Mouse (Mus musculus) stomach, embryonic 14.5 days (tissue): ENCODE measurements around the gene Stk31. TPM values are rescaled to one million over a fixed set of nuclear protein-coding genes. Genes with fewer than 3 reads are reported as not detected.
"Not testable (repeated sequence)": the region's sequence is repeated elsewhere in the genome, so short reads cannot be mapped to it uniquely, and the experiment has no call there.

Source experiments
- ATAC-seq: fragments of 200-750 bp; cut with Nextera tagmentation; 2 replicates; pipeline ENCODE4 v1.8.0; 2017; ENCODE audit warnings: low read depth, moderate TSS enrichment; ENCODE audit not compliant: insufficient number of reproducible peaks, insufficient read depth, low FRiP score
- H3K27ac ChIP-seq: fragments of 300-500 bp; sonication (generic); 2 replicates; pipeline ENCODE4 v1.5.1; 2014; ENCODE audit warnings: mild to moderate bottlenecking, low read length, moderate library complexity, mixed read lengths
- H3K27me3 ChIP-seq: fragments of 300-500 bp; sonication (generic); 2 replicates; pipeline ENCODE4 v1.6.1; 2014; ENCODE audit warnings: low read length, control low read depth, mixed read lengths; ENCODE audit not compliant: control insufficient read depth, insufficient read depth
- H3K36me3 ChIP-seq: fragments of 300-500 bp; sonication (generic); 2 replicates; pipeline ENCODE4 v1.6.1; 2014; ENCODE audit warnings: mild to moderate bottlenecking, control low read depth, low read length, moderate library complexity, mixed read lengths; ENCODE audit not compliant: control insufficient read depth, insufficient read depth
- H3K4me1 ChIP-seq: fragments of 300-500 bp; sonication (generic); 2 replicates; pipeline ENCODE4 v1.6.1; 2014; ENCODE audit warnings: low read length, control low read depth, mixed read lengths; ENCODE audit not compliant: control insufficient read depth, insufficient read depth
- H3K4me2 ChIP-seq: fragments of 300-500 bp; sonication (generic); replicated peaks from 2 replicates; pipeline ENCODE4 v1.6.1; 2014; ENCODE audit warnings: low read depth, low read length, control low read depth
- H3K4me3 ChIP-seq: fragments of 300-500 bp; sonication (generic); 2 replicates; pipeline ENCODE4 v1.5.1; 2014; ENCODE audit warnings: low read depth, low read length, control low read depth
- H3K9ac ChIP-seq: fragments of 300-500 bp; sonication (generic); replicated peaks from 2 replicates; pipeline ENCODE4 v1.6.1; 2014; ENCODE audit warnings: low read depth, mild to moderate bottlenecking, control low read depth, low read length, moderate library complexity, mixed read lengths
- H3K9me3 ChIP-seq: fragments of 300-500 bp; sonication (generic); 2 replicates; pipeline ENCODE4 v1.6.1; 2016; ENCODE audit warnings: low read depth, low read length, control low read depth; ENCODE audit not compliant: control insufficient read depth
- WGBS: fragments of 180-500 bp; shearing (Covaris S2); extraction: QIAGEN DNeasy Blood & Tissue Kit; methylation state at CpG from one replicate; pipeline ENCODE4 v1.1.7; 2014; 5-methylcytosine and 5-hydroxymethylcytosine counted together
- polyA plus RNA-seq: library from polyadenylated mRNA; unstranded; fragments of >200 nt; fragmentation: Nextera tagmentation; extraction: Ambion mirVana; gene quantifications from 2 replicates; pipeline ENCODE4 v1.2.1, GENCODE M21; 2014

Gene Stk31
- polyA plus RNA-seq, 1 experiment from 2014 or later, result not detected

DNA sequence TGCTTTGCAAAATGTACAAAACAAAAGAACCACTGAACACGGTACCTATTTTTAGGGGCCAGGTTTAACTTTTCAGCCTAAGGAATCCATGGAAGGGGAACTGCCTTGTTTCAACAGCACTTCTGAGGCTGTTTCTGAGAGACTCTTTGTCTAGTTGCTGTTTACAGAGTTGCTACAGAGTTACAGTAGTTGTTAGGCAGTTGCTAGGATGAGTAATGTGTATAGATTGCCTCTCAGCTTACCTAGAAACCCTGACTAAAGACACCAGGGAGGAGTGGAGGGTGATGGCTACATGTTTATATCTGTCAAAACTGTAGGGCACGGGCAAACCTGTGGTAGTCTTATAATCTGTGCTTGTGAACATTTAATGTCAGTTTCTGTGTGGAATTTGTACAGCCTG, 21.5 kb upstream of the Stk31 start:
- H3K27ac ChIP-seq, result no peak overlapping the region
- no peak for ATAC-seq
- no peaks in the 10 kb centered on the region for H3K4me1 ChIP-seq
- H3K4me3 ChIP-seq, result no peak overlapping the region
- no peak overlapping the region for H3K9ac ChIP-seq
- H3K36me3 ChIP-seq, result no peaks in the 10 kb centered on the region
- no peaks in the 10 kb centered on the region for H3K27me3 ChIP-seq
- H3K9me3 ChIP-seq, result no peaks in the 10 kb centered on the region
- WGBS, result 50% methylated on average over 2 of the region's 2 CpGs
- H3K4me2 ChIP-seq, result no peak overlapping the region

DNA sequence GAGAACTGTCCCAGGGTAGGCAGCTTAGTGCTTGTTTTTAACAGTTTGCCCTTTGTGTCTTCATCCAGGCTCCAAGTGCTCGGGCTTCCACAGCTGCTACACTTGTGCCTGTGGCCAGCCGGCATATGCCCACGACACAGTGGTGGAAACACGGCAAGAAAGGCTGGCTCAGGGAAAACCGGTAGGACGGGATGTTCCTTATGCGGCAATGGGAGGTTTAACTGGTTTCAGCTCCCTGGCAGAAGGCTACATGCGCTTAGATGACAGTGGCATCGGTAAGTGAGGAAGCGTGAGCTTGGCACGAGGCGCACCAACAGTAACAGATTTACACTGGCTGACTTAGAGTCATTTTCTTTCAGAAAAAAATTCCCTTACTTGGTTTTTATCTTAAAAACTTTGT, 17.1 kb upstream of the Stk31 start:
- H3K36me3 ChIP-seq, result peaks cover 9% of the 10 kb centered on the region; the same call in 1 of the 2 replicates
- H3K4me2 ChIP-seq, result no peak overlapping the region
- no peak overlapping the region for H3K4me3 ChIP-seq
- H3K9ac ChIP-seq, result no peak overlapping the region
- H3K27ac ChIP-seq, result no peak overlapping the region
- 55% methylated on average over 12 of the region's 12 CpGs for WGBS
- no peaks in the 10 kb centered on the region for H3K4me1 ChIP-seq
- ATAC-seq, result no peak
- H3K9me3 ChIP-seq, result no peaks in the 10 kb centered on the region
- H3K27me3 ChIP-seq, result no peaks in the 10 kb centered on the region

DNA sequence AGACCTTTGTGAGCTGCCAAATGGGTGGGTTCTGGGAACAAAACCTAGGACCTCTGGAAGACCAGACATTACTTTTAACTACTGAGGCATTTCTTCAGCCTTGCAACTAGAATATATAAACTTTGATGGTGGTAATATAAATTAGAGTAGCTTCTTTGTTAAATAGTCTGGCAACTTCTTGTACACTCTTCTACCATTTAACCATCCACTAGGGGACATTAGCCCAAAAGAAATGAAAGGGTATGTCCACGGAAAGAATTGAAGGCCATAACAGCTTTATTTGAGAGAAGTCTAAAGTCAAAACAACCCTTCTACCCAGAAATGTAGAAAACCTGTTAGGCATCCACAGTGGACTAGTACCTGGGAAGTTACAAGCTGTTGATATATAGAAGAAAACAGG, 1.1 kb upstream of the Stk31 start:
- Histone ChIP-seq H3K9ac (no peak overlapping the region), H3K27me3 (no peaks in the 10 kb centered on the region), H3K27ac (no peak overlapping the region), H3K36me3 (no peaks in the 10 kb centered on the region; the same call in 1 of the 2 replicates), H3K4me2 (no peak overlapping the region), H3K4me3 (no peak overlapping the region), H3K4me1 (no peaks in the 10 kb centered on the region), H3K9me3 (no peaks in the 10 kb centered on the region)
- ATAC-seq, result no peak
- 67% methylated on average over 1 of the region's 1 CpGs for WGBS

DNA sequence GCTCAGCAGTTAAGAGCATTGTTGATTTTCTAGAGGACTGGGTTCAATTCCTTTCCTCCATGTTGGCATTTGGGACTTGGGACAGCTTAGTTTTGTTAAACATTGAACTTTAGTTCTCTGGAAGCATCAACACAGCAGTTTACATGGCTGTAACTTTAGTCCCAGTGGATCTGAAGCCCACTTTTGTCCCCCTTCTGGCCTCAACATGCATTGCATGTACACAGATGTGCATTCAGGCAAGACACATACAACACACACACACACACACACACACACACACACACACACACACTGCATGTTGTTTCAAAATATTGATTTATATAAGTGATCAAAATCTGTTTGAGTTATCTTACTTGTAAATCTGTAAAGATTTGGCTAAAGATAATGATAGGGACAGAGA, 2.1 kb downstream of the Stk31 start:
- Histone ChIP-seq H3K9me3 (no peaks in the 10 kb centered on the region), H3K4me2 (no peak overlapping the region), H3K4me1 (no peaks in the 10 kb centered on the region), H3K4me3 (no peak overlapping the region), H3K27ac (no peak overlapping the region), H3K9ac (no peak overlapping the region), H3K27me3 (no peaks in the 10 kb centered on the region), H3K36me3 (no peaks in the 10 kb centered on the region)
- ATAC-seq, result no peak

DNA sequence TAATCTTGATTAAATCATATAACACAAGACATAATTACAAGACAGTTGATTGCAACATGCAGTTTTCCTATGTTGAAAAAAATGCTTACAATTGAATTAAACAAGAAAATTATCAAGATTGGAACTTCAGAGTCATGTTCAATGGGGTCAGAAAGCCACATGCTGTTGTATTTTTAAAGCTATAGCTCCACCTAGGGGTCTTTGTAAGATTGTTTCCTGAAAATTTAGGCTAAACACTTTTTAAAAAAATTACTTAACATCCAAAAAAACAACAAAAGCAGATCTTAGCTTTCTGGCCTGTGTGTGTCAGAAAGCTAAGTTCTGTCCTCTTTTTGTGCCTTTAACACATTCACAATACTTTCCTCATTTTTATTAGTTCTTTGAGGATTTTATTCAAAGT, 3.0 kb downstream of the Stk31 start:
- H3K4me2 ChIP-seq, result no peak overlapping the region
- no peaks in the 10 kb centered on the region for H3K36me3 ChIP-seq
- ATAC-seq, result no peak
- no peaks in the 10 kb centered on the region for H3K4me1 ChIP-seq
- no peaks in the 10 kb centered on the region for H3K9me3 ChIP-seq
- H3K27ac ChIP-seq, result no peak overlapping the region
- H3K27me3 ChIP-seq, result no peaks in the 10 kb centered on the region
- H3K9ac ChIP-seq, result no peak overlapping the region
- H3K4me3 ChIP-seq, result no peak overlapping the region

DNA sequence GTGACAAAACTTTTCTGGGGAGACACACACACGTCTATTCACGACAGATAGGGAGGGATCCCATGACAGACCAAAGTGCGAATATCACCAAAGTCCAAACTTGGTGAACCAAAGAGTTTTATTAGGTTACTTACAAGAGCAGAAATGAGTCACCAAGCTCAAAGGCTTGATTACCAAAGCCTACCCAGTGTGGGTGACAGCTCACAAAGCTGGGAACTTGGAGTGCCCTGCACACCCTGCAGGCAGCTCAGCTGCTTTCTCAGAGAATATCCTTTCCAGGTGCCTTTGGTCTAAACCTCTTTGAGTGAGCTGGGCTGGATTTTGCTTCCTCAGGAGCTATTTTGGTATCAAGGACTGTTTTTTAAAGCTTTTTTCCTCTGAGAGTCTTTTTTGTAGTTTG, 15.4 kb downstream of the Stk31 start:
- 79% methylated on average over 3 of the region's 3 CpGs for WGBS
- Histone ChIP-seq H3K36me3 (no peaks in the 10 kb centered on the region), H3K9me3 (no peaks in the 10 kb centered on the region), H3K4me1 (no peaks in the 10 kb centered on the region), H3K4me2 (no peak overlapping the region), H3K9ac (no peak overlapping the region), H3K4me3 (no peak overlapping the region), H3K27me3 (no peaks in the 10 kb centered on the region), H3K27ac (no peak overlapping the region)
- no peak for ATAC-seq

DNA sequence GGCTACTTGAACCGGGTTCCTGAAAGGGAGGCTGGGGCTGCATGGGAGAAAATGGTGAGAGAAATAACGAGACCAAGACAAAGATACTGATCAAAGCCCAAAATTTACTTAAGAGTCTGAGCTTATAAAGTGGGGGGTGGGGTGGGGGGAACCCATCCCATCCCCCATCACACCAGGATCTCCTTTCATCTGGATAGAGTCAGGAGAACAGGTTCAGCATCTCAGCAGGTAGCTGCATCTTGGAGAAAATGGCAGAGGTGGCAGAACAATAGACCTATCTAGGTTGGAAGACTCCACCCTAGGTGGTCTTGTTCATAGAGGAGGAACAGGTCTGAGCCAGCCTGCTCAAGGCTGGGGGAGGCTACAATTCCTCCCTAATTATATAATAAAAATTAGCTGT, 17.6 kb downstream of the Stk31 start:
- not testable (repeated sequence) for H3K9me3 ChIP-seq, H3K36me3 ChIP-seq, H3K9ac ChIP-seq, ATAC-seq, H3K4me2 ChIP-seq, H3K4me1 ChIP-seq, H3K27me3 ChIP-seq, H3K4me3 ChIP-seq, H3K27ac ChIP-seq
- 57% methylated on average over 2 of the region's 2 CpGs for WGBS

DNA sequence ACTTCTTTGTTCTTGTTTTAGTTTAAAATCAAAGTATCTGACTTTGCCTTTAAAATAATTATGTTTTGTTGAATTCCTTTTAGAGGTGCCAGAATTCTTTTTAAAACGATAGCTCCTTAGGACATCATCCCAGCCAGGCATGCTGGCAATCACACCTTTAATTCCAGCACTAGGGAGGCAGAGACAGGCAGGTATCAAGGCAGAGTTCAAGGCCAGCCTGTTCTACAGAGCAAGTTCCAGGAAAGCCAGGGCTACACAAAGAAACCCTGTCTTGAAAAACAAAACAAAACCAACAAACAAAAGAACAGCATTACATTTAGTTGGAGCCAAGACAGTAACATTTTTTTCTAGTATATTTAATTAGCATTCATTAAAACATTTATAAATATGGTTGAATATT, 20.6 kb downstream of the Stk31 start:
- no peak overlapping the region for H3K4me3 ChIP-seq
- no peak overlapping the region for H3K4me2 ChIP-seq
- no peak for ATAC-seq
- no peaks in the 10 kb centered on the region for H3K27me3 ChIP-seq
- no peaks in the 10 kb centered on the region for H3K36me3 ChIP-seq
- no peak overlapping the region for H3K27ac ChIP-seq
- no peak overlapping the region for H3K9ac ChIP-seq
- H3K9me3 ChIP-seq, result no peaks in the 10 kb centered on the region
- WGBS, result 78% methylated on average over 1 of the region's 1 CpGs
- H3K4me1 ChIP-seq, result no peaks in the 10 kb centered on the region

DNA sequence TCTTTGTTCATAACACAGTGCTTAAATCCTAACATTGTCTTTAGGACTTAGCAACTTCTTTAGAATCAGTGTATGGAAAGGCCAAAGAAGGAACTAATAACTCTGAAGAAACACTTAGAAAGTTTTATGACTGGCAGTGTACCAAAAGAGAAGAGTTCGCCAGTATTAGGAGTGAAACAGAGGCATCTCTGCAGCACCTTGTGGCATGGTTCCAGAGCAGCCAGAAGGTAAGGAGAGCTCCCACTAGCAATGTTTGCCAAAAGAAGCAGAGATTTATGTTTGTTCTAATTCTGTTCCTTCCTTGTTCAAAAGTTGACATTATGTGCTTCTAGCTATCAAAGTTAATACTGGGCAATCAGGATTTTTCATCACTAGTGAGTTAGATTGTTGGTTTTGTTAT, 41.9 kb downstream of the Stk31 start:
- Histone ChIP-seq H3K9me3 (no peaks in the 10 kb centered on the region), H3K4me1 (no peaks in the 10 kb centered on the region), H3K27me3 (no peaks in the 10 kb centered on the region), H3K36me3 (no peaks in the 10 kb centered on the region), H3K4me3 (no peak overlapping the region), H3K27ac (no peak overlapping the region), H3K9ac (no peak overlapping the region), H3K4me2 (no peak overlapping the region)
- WGBS, result 69% methylated on average over 1 of the region's 1 CpGs
- ATAC-seq, result no peak
